Mouse (Mus musculus): ENCODE measurements around the gene Fam83g.

The Fam83g gene

GRCm38 (mm10) chr11:61719387-61719786 lies 35.5 kb downstream of the Fam83g start:
- no peak for DNase-seq

GRCm38 (mm10) chr11:61719826-61720225 lies 35.9 kb downstream of the Fam83g start:
- no peak for DNase-seq

GRCm38 (mm10) chr11:61720636-61721035 lies 36.7 kb downstream of the Fam83g start, which contains the start of gene Slc5a10:
Slc5a10 (minus strand) TSS chr11:61720826.
- no peak for DNase-seq

- no peak for DNase-seq
These were observed 38.2 kb downstream of the Fam83g start for GRCm38 (mm10) chr11:61722077-61722476.

GRCm38 (mm10) chr11:61728037-61728436 lies 44.1 kb downstream of the Fam83g start:
- no peak for DNase-seq

- DNase-seq = no peak
These were observed 48.8 kb downstream of the Fam83g start for GRCm38 (mm10) chr11:61732672-61733071.

- DNase-seq = no peak
These were observed 53.4 kb downstream of the Fam83g start for GRCm38 (mm10) chr11:61737290-61737689.

GRCm38 (mm10) chr11:61740500-61740899 lies 56.6 kb downstream of the Fam83g start:
- DNase-seq = no peak

- no peak for DNase-seq
These were observed 59.9 kb downstream of the Fam83g start for GRCm38 (mm10) chr11:61743768-61744167.

- no peak for DNase-seq
These were observed 60.6 kb downstream of the Fam83g start for GRCm38 (mm10) chr11:61744460-61744859.

- DNase-seq = no peak
These were observed 61.9 kb downstream of the Fam83g start for GRCm38 (mm10) chr11:61745781-61746180.

- DNase-seq = no peak
These were observed 63.3 kb downstream of the Fam83g start for GRCm38 (mm10) chr11:61747161-61747560.

- no peak for DNase-seq
These were observed 67.7 kb downstream of the Fam83g start for GRCm38 (mm10) chr11:61751612-61752011.

- no peak for DNase-seq
These were observed 73.3 kb downstream of the Fam83g start for GRCm38 (mm10) chr11:61757151-61757550.

Data from cerebellum, adult 11-12 months (tissue).